Comparison of ENCODE assay signal across 11 mouse cellular contexts in the genomic region with DNA sequence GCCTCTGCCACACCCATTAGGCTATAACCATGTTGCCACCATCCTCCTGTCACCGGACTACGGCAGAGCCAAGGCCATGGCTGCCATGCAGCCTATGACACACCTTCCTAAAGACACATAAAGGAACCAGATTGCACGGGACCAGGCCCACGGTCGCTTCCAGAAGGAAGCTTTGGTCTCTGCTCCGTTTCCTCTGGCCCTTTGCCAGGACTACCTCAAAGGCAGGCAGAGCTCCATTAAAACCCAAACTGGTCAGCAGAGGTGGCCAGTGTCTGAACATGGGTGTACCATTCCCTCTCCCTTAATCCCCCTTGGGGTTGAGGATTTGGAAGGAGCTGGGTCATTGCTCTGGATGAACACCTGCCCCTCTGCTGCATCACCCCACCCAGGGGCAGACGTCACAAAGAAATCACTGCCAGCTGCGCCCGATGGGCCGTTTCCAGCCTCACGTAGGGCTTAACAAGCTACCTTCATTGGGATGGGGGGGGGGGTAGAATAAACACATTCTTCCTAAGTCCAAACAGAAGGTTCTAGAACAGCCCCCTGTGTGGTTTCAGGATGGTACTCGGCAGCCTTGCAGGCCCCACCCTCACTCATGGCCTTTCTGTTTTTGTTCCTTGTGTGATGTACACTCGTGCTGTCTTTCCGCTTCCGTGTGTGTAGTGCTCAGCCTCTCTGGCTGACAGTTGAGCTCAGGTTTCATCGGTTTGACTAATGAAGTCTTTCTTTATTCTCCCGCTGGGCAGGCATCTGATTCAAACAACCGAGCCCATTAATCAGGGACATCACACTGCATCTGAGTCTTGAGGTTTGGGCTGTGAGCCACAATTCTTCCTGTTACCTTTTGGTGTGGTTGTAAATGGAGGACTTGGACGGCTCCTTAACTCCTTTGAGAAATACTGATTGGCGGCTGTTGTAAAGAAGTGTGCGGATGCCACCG. TPM values are rescaled to one million over a fixed set of nuclear protein-coding genes. Genes with fewer than 3 reads are reported as not detected.
DNase-seq lines count a peak whose midpoint lies in the region; ATAC-seq lines count a peak whose summit lies in the region.
"Had no signal": no experiment of that assay in that cellular context is flagged by ENCODE, and none has a peak within 500 bp of the region (broad histone marks: within the 10 kb centered on the region; RNA-seq: fewer than 3 reads in every experiment).

No protein-coding gene starts in this region.

- H3K4me2 ChIP-seq in forebrain, embryonic 12.5 days, result no peak overlapping the region
- no peak overlapping the region for H3K4me2 ChIP-seq in forebrain, embryonic 11.5 days (ENCODE audit: low read depth, low read length, severe bottlenecking)

- no peak overlapping the region for H3K9ac ChIP-seq in forebrain, embryonic 12.5 days
- no peak overlapping the region for H3K9ac ChIP-seq in forebrain, embryonic 11.5 days (ENCODE audit: low read length)
- H3K9ac ChIP-seq: liver, embryonic 14.5 days had no signal

- no peak overlapping the region for H3K4me3 ChIP-seq in forebrain, embryonic 12.5 days (replicated peaks)
- H3K4me3 ChIP-seq in forebrain, embryonic 11.5 days (ENCODE audit: low read depth, low read length), result no peak overlapping the region
- no peak overlapping the region for H3K4me3 ChIP-seq in embryonic facial prominence, embryonic 10.5 days
- H3K4me3 ChIP-seq: megakaryocyte, embryonic 14.5 days had no signal

- ATAC-seq in forebrain, embryonic 12.5 days (ENCODE audit: low FRiP score), result no peak
- no peak for ATAC-seq in forebrain, embryonic 11.5 days (replicated peaks; ENCODE audit: low FRiP score)

- 0 out of 2 replicates have a peak, but pooled peaks cover 15% of the 10 kb centered on the region for H3K36me3 ChIP-seq in forebrain, embryonic 12.5 days (replicated peaks)
- H3K36me3 ChIP-seq in forebrain, embryonic 11.5 days (ENCODE audit: control insufficient read depth, insufficient read depth, low read length), result no peaks in the 10 kb centered on the region
- no peaks in the 10 kb centered on the region; the same call in 1 of the 2 replicates for H3K36me3 ChIP-seq in embryonic facial prominence, embryonic 10.5 days (replicated peaks)

- no peak for DNase-seq in forebrain, embryonic 11.5 days (ENCODE audit: low spot score)
- peak; percentile 23 for DNase-seq in 3T3-L1 (ENCODE audit: low read depth, low spot score)
- no peak for DNase-seq in embryonic facial prominence, embryonic 10.5 days (ENCODE audit: low spot score)
- peak; percentile 50 for DNase-seq in mesoderm, embryonic 11.5 days (ENCODE audit: low read depth, low spot score)
- no peak for DNase-seq in frontal cortex, postnatal 36 days (ENCODE audit: low spot score in 2 of 2)
- DNase-seq in gastrocnemius, postnatal 36 days, result no peak
- no peak for DNase-seq in thymus, postnatal 10 days (ENCODE audit: low spot score in 2 of 2)
- DNase-seq: heart, postnatal 14 days had no signal

- H3K9me3 ChIP-seq in forebrain, embryonic 12.5 days, result no peaks in the 10 kb centered on the region
- H3K9me3 ChIP-seq in forebrain, embryonic 11.5 days (ENCODE audit: control insufficient read depth, low read length), result no peaks in the 10 kb centered on the region
- H3K9me3 ChIP-seq in embryonic facial prominence, embryonic 10.5 days, result no peaks in the 10 kb centered on the region
- H3K9me3 ChIP-seq: megakaryocyte, embryonic 14.5 days had no signal

- 60% methylated on average over 22 of the region's 22 CpGs for WGBS in forebrain, embryonic 12.5 days
- WGBS in forebrain, embryonic 11.5 days, result 70% methylated on average over 22 of the region's 22 CpGs
- 69% methylated on average over 22 of the region's 22 CpGs for WGBS in embryonic facial prominence, embryonic 10.5 days

- intact Hi-C loops in gastrocnemius, postnatal 36 days (cut with DNase I), result no loop called here

- H3K27me3 ChIP-seq in forebrain, embryonic 12.5 days, result no peaks in the 10 kb centered on the region
- no peaks in the 10 kb centered on the region for H3K27me3 ChIP-seq in forebrain, embryonic 11.5 days (ENCODE audit: control insufficient read depth, insufficient read depth, low read length)
- H3K27me3 ChIP-seq in embryonic facial prominence, embryonic 10.5 days (replicated peaks; ENCODE audit: low read depth, poor library complexity, severe bottlenecking), result no peaks in the 10 kb centered on the region

- peak overlapping the region; percentile 59; the same call in 1 of the 2 replicates for H3K27ac ChIP-seq in forebrain, embryonic 12.5 days
- no peak overlapping the region; the same call in 1 of the 2 replicates for H3K27ac ChIP-seq in forebrain, embryonic 11.5 days (ENCODE audit: low read depth, low read length)
- H3K27ac ChIP-seq in embryonic facial prominence, embryonic 10.5 days (replicated peaks), result peak overlapping the region; percentile 24
- H3K27ac ChIP-seq: liver, embryonic 14.5 days had no signal

- H3K4me1 ChIP-seq in forebrain, embryonic 12.5 days, result peaks cover 18% of the 10 kb centered on the region
- H3K4me1 ChIP-seq in forebrain, embryonic 11.5 days (replicated peaks; ENCODE audit: control insufficient read depth, insufficient read depth, low read length), result no peaks in the 10 kb centered on the region
- H3K4me1 ChIP-seq in embryonic facial prominence, embryonic 10.5 days, result peaks cover 32% of the 10 kb centered on the region

RNA-seq across cellular contexts. Expression of gene Cttn, which starts 58.6 kb away (rescaled TPM):
- 187 and 192 TPM in 2 replicates for polyA plus RNA-seq in forebrain, embryonic 12.5 days (2016; fragmentation: Nextera tagmentation; extraction: Ambion mirVana)
- polyA plus RNA-seq in forebrain, embryonic 11.5 days (2014; fragmentation: Nextera tagmentation; extraction: Ambion mirVana), result 183 and 190 TPM in 2 replicates
- 196 and 200 TPM in 2 replicates for polyA plus RNA-seq in embryonic facial prominence, embryonic 10.5 days (2016; fragmentation: Nextera tagmentation; extraction: Ambion mirVana)
- 10 to 100 TPM; 15.7 to 17.9 TPM for total RNA-seq in gastrocnemius, postnatal 36 days (2021)

Comparison
In these comparisons a context has a peak if more than half of its experiments do, and no peak if none do; other contexts are left out.
1. DNase-seq: peak in 3T3-L1 (single experiment) and mesoderm, embryonic 11.5 days (single experiment); none in forebrain, embryonic 11.5 days (single experiment), embryonic facial prominence, embryonic 10.5 days (single experiment), frontal cortex, postnatal 36 days (0 of 2), gastrocnemius, postnatal 36 days (0 of 2) and thymus, postnatal 10 days (0 of 2).